Mouse (Mus musculus) embryonic facial prominence, embryonic 11.5 days (tissue): Measurements from ENCODE around the gene Gm29797. TPM values are rescaled to one million over a fixed set of nuclear protein-coding genes. Genes with fewer than 3 reads are reported as not detected.

Experiments used
- ATAC-seq: fragments of 200-750 bp; cut with Nextera tagmentation; replicated peaks from 2 replicates; pipeline ENCODE4 v1.8.0; 2017; ENCODE audit warnings: low read depth; ENCODE audit not compliant: insufficient number of reproducible peaks, low FRiP score, low TSS enrichment
- DNase-seq: peaks from one replicate; pipeline ENCODE4 v3.0.0-alpha.2; 2015; ENCODE audit warnings: low spot score
- H3K27ac ChIP-seq: fragments of 300-500 bp; sonication (generic); replicated peaks from 2 replicates; pipeline ENCODE4 v1.5.1; 2014; ENCODE audit warnings: mild to moderate bottlenecking, low read depth, low read length, control low read depth
- H3K27me3 ChIP-seq: fragments of 300-500 bp; sonication (generic); 2 replicates; pipeline ENCODE4 v1.6.1; 2014; ENCODE audit warnings: mild to moderate bottlenecking, low read length, moderate library complexity, mixed read lengths; ENCODE audit not compliant: control insufficient read depth, insufficient read depth
- H3K36me3 ChIP-seq: fragments of 300-500 bp; sonication (generic); replicated peaks from 2 replicates; pipeline ENCODE4 v1.6.1; 2014; ENCODE audit warnings: low read depth, mild to moderate bottlenecking, low read length, moderate library complexity, mixed read lengths; ENCODE audit not compliant: control insufficient read depth, insufficient read depth
- H3K4me1 ChIP-seq: fragments of 300-500 bp; sonication (generic); 2 replicates; pipeline ENCODE4 v1.6.1; 2014; ENCODE audit warnings: low read length, mixed read lengths; ENCODE audit not compliant: control insufficient read depth, insufficient read depth
- H3K4me2 ChIP-seq: fragments of 300-500 bp; sonication (generic); 2 replicates; pipeline ENCODE4 v1.6.1; 2014; ENCODE audit warnings: low read depth, mild to moderate bottlenecking, control low read depth, low read length, moderate library complexity
- H3K4me3 ChIP-seq: fragments of 300-500 bp; sonication (generic); 2 replicates; pipeline ENCODE4 v1.5.1; 2014; ENCODE audit warnings: low read depth, low read length, control low read depth
- H3K9ac ChIP-seq: fragments of 300-500 bp; sonication (generic); replicated peaks from 2 replicates; pipeline ENCODE4 v1.6.1; 2014; ENCODE audit warnings: mild to moderate bottlenecking, control low read depth, low read length
- H3K9me3 ChIP-seq: fragments of 300-500 bp; sonication (generic); replicated peaks from 2 replicates; pipeline ENCODE4 v1.6.1; 2016; ENCODE audit warnings: mild to moderate bottlenecking, low read length, inconsistent platforms, mixed read lengths; ENCODE audit not compliant: control insufficient read depth
- WGBS: fragments of 180-500 bp; shearing (Covaris S2); extraction: QIAGEN DNeasy Blood & Tissue Kit; methylation state at CpG from one replicate; pipeline ENCODE4 v1.1.7; 2014; 5-methylcytosine and 5-hydroxymethylcytosine counted together
- polyA plus RNA-seq: library from polyadenylated mRNA; unstranded; fragments of >200 nt; fragmentation: Nextera tagmentation; extraction: Ambion mirVana; gene quantifications from 2 replicates; pipeline ENCODE4 v1.2.1, GENCODE M21; 2014

Gm29797 gene
- polyA plus RNA-seq, 1 experiment from 2014 or later: 0.29 TPM

- ATAC-seq: no peak
- Histone ChIP-seq H3K9ac (no peak overlapping the region), H3K4me2 (no peak overlapping the region), H3K27ac (no peak overlapping the region), H3K4me3 (no peak overlapping the region), H3K27me3 (no peaks in the 10 kb centered on the region), H3K4me1 (no peaks in the 10 kb centered on the region), H3K9me3 (no peaks in the 10 kb centered on the region), H3K36me3 (peaks cover 12% of the 10 kb centered on the region)
- no peak for DNase-seq
- WGBS: 93% methylated on average over 6 of the region's 6 CpGs
These were observed 10.0 kb upstream of the Gm29797 start for GRCm38 (mm10) chr2:181646626-181647472.

- Histone ChIP-seq H3K27ac (no peak overlapping the region), H3K27me3 (no peaks in the 10 kb centered on the region), H3K9me3 (no peaks in the 10 kb centered on the region), H3K4me2 (no peak overlapping the region), H3K4me1 (no peaks in the 10 kb centered on the region), H3K36me3 (peaks cover 12% of the 10 kb centered on the region), H3K9ac (no peak overlapping the region), H3K4me3 (no peak overlapping the region)
- DNase-seq (no peak), ATAC-seq (no peak)
- WGBS: 87% methylated on average over 10 of the region's 10 CpGs
These were observed 7.9 kb upstream of the Gm29797 start for GRCm38 (mm10) chr2:181648926-181649325.

GRCm38 (mm10) chr2:181653065-181653464, 3.8 kb upstream of the Gm29797 start:
- DNase-seq (no peak), ATAC-seq (no peak)
- Histone ChIP-seq H3K4me3 (no peak overlapping the region), H3K9me3 (no peaks in the 10 kb centered on the region), H3K9ac (no peak overlapping the region), H3K36me3 (peaks cover 17% of the 10 kb centered on the region), H3K27ac (no peak overlapping the region), H3K4me1 (no peaks in the 10 kb centered on the region), H3K27me3 (no peaks in the 10 kb centered on the region), H3K4me2 (no peak overlapping the region)

DNA sequence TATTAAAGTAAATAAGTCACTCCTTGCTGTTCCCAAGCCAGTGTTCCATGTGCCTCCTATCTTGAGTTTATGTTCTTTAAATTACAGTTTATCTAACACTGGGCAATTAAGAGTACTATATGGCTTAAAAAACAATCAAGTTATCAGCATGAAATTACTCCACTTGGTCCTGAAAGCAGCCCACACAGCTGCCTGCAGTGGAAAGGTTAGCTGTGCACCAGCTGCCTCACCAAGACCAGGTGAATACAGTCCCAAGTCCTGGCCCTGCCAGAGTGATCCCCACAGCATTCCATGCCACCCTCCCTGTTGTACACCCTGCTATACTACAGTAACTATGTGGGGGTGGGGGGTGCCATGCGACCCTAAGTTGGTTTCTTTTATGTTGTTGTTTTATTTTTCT, 3.3 kb upstream of the Gm29797 start:
- H3K4me2 ChIP-seq: no peak overlapping the region
- 74% methylated on average over 1 of the region's 1 CpGs for WGBS
- DNase-seq (no peak), ATAC-seq (no peak)
- no peaks in the 10 kb centered on the region for H3K27me3 ChIP-seq
- no peak overlapping the region for H3K9ac ChIP-seq
- no peaks in the 10 kb centered on the region for H3K9me3 ChIP-seq
- no peaks in the 10 kb centered on the region for H3K4me1 ChIP-seq
- no peak overlapping the region for H3K27ac ChIP-seq
- H3K4me3 ChIP-seq: no peak overlapping the region
- peaks cover 13% of the 10 kb centered on the region for H3K36me3 ChIP-seq

DNA sequence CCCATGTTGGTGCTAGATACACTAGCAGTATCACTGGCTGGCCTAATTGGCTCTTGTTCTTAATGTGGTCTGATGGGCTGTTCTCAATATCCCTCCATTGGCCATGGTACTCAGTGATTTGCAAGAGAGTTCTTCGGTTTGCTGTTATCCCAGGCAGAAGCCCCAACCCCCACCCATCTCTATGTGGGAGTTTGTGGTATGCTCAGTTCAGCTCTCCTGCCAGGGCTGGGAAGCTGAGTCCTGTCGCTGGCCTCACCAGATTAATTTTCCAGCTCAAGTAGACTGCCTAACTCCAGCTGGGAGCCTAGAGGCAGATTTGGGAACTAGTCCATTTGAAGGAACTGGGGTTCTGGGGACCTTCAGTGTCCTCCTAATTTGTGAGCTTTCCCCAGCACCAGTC, 607 bp downstream of the Gm29797 start:
- no peak overlapping the region for H3K27ac ChIP-seq
- no peaks in the 10 kb centered on the region for H3K27me3 ChIP-seq
- H3K9me3 ChIP-seq: no peaks in the 10 kb centered on the region
- no peak for ATAC-seq
- no peak overlapping the region for H3K9ac ChIP-seq
- 60% methylated on average over 2 of the region's 2 CpGs for WGBS
- DNase-seq: no peak
- H3K4me1 ChIP-seq: no peaks in the 10 kb centered on the region
- no peak overlapping the region for H3K4me2 ChIP-seq
- H3K36me3 ChIP-seq: peaks cover 5% of the 10 kb centered on the region
- H3K4me3 ChIP-seq: no peak overlapping the region

- ATAC-seq (no peak), DNase-seq (no peak)
- Histone ChIP-seq H3K27ac (no peak overlapping the region), H3K4me2 (no peak overlapping the region), H3K4me3 (no peak overlapping the region), H3K9ac (no peak overlapping the region), H3K36me3 (peaks cover 5% of the 10 kb centered on the region), H3K27me3 (no peaks in the 10 kb centered on the region), H3K4me1 (no peaks in the 10 kb centered on the region), H3K9me3 (no peaks in the 10 kb centered on the region)
- 78% methylated on average over 7 of the region's 7 CpGs for WGBS
These were observed 1.7 kb downstream of the Gm29797 start for GRCm38 (mm10) chr2:181658528-181658927.

- Histone ChIP-seq H3K36me3 (peaks cover 5% of the 10 kb centered on the region), H3K9me3 (no peaks in the 10 kb centered on the region), H3K4me3 (no peak overlapping the region), H3K9ac (no peak overlapping the region; the same call in 1 of the 2 replicates), H3K27me3 (no peaks in the 10 kb centered on the region), H3K4me1 (no peaks in the 10 kb centered on the region), H3K4me2 (no peak overlapping the region), H3K27ac (no peak overlapping the region)
- DNase-seq: peak; percentile 62
- 36% methylated on average over 17 of the region's 17 CpGs for WGBS
- no peak; the same call in 1 of the 2 replicates for ATAC-seq
These were observed 2.2 kb downstream of the Gm29797 start for GRCm38 (mm10) chr2:181658930-181659555.

GRCm38 (mm10) chr2:181659609-181660055, 2.8 kb downstream of the Gm29797 start:
- Histone ChIP-seq H3K9me3 (no peaks in the 10 kb centered on the region), H3K36me3 (peaks cover 5% of the 10 kb centered on the region), H3K27me3 (no peaks in the 10 kb centered on the region), H3K4me3 (no peak overlapping the region), H3K4me1 (no peaks in the 10 kb centered on the region), H3K4me2 (no peak overlapping the region), H3K9ac (no peak overlapping the region; the same call in 1 of the 2 replicates), H3K27ac (no peak overlapping the region)
- peak; percentile 71 for DNase-seq
- peak; percentile 59; the same call in 1 of the 2 replicates for ATAC-seq
- 12% methylated on average over 9 of the region's 9 CpGs for WGBS
